Mouse (Mus musculus): ENCODE data around the gene Entpd7. TPM values are rescaled to one million over a fixed set of nuclear protein-coding genes. Genes with fewer than 3 reads are reported as not detected.

Gene Entpd7
- total RNA-seq, 2 experiments from 2014 or later = 9.1 to 12.5 TPM

- no peak for DNase-seq (ENCODE audit: low spot score in 2 of 2)
Observed at GRCm38 (mm10) chr19:43720061-43720460, 30.6 kb downstream of the Entpd7 start.

GRCm38 (mm10) chr19:43722891-43723290, 33.4 kb downstream of the Entpd7 start:
- no peak for DNase-seq (ENCODE audit: low spot score in 2 of 2)

GRCm38 (mm10) chr19:43723501-43723900, 34.0 kb downstream of the Entpd7 start:
- DNase-seq (ENCODE audit: low spot score in 2 of 2) = no peak

- DNase-seq (ENCODE audit: low spot score in 2 of 2) = no peak
Observed at GRCm38 (mm10) chr19:43724194-43724593, 34.7 kb downstream of the Entpd7 start.

GRCm38 (mm10) chr19:43724821-43725220, 35.3 kb downstream of the Entpd7 start:
- no peak for DNase-seq (ENCODE audit: low spot score in 2 of 2)

- DNase-seq (ENCODE audit: low spot score in 2 of 2) = no peak
Observed at GRCm38 (mm10) chr19:43726510-43727146, 37.2 kb downstream of the Entpd7 start.

- no peak for DNase-seq (ENCODE audit: low spot score in 2 of 2)
Observed at GRCm38 (mm10) chr19:43729296-43730036, 40.0 kb downstream of the Entpd7 start.

GRCm38 (mm10) chr19:43730037-43730428, 40.6 kb downstream of the Entpd7 start:
- DNase-seq (ENCODE audit: low spot score in 2 of 2) = no peak

- DNase-seq (ENCODE audit: low spot score in 2 of 2) = no peak
Observed at GRCm38 (mm10) chr19:43731157-43731556, 41.7 kb downstream of the Entpd7 start.

GRCm38 (mm10) chr19:43738409-43738808, 48.9 kb downstream of the Entpd7 start:
- DNase-seq (ENCODE audit: low spot score in 2 of 2) = no peak

- no peak for DNase-seq (ENCODE audit: low spot score in 2 of 2)
Observed at GRCm38 (mm10) chr19:43743401-43743800, 53.9 kb downstream of the Entpd7 start.

GRCm38 (mm10) chr19:43745740-43746139, 56.3 kb downstream of the Entpd7 start:
- DNase-seq (ENCODE audit: low spot score in 2 of 2) = no peak

- DNase-seq (ENCODE audit: low spot score in 2 of 2) = no peak
Observed at GRCm38 (mm10) chr19:43747877-43748276, 58.4 kb downstream of the Entpd7 start.

GRCm38 (mm10) chr19:43750008-43750407, 60.5 kb downstream of the Entpd7 start:
- no peak for DNase-seq (ENCODE audit: low spot score in 2 of 2)

- DNase-seq (ENCODE audit: low spot score in 2 of 2) = peak; percentile 97 to 98
Observed at GRCm38 (mm10) chr19:43752489-43753225, 63.2 kb downstream of the Entpd7 start, which contains the start of the genes Cutc and Cox15. Gene Cutc (plus strand): TSS chr19:43752996. Gene Cox15 (minus strand): TSS chr19:43753000.

GRCm38 (mm10) chr19:43753226-43753835, 63.9 kb downstream of the Entpd7 start:
- DNase-seq (ENCODE audit: low spot score in 2 of 2) = peak; percentile 79 to 92

- DNase-seq (ENCODE audit: low spot score in 2 of 2) = no peak
Observed at GRCm38 (mm10) chr19:43754237-43754636, 64.8 kb downstream of the Entpd7 start.

GRCm38 (mm10) chr19:43754872-43755271, 65.4 kb downstream of the Entpd7 start:
- DNase-seq (ENCODE audit: low spot score in 2 of 2) = no peak

GRCm38 (mm10) chr19:43760504-43760903, 71.0 kb downstream of the Entpd7 start:
- peak; percentile 34 to 67 for DNase-seq (ENCODE audit: low spot score in 2 of 2)

- DNase-seq (ENCODE audit: low spot score in 2 of 2) = no peak
Observed at GRCm38 (mm10) chr19:43761543-43762256, 72.2 kb downstream of the Entpd7 start.

- DNase-seq (ENCODE audit: low spot score in 2 of 2) = no peak
Observed at GRCm38 (mm10) chr19:43762410-43762809, 72.9 kb downstream of the Entpd7 start.
